Mouse (Mus musculus) hindbrain, embryonic 16.5 days (tissue): ENCODE data around the gene Socs3. TPM values are rescaled to one million over a fixed set of nuclear protein-coding genes. Genes with fewer than 3 reads are reported as not detected.

Experiments used
- ATAC-seq: fragments of 200-750 bp; cut with Nextera tagmentation; 2 replicates; pipeline ENCODE4 v1.8.0; 2017; ENCODE audit warnings: moderate TSS enrichment, moderate library complexity
- H3K27ac ChIP-seq: fragments of 300-500 bp; sonication (generic); 2 replicates; pipeline ENCODE4 v1.5.1; 2014; ENCODE audit warnings: low read depth, mild to moderate bottlenecking, control low read depth, low read length, moderate library complexity
- H3K27me3 ChIP-seq: fragments of 300-500 bp; sonication (generic); replicated peaks from 2 replicates; pipeline ENCODE4 v1.6.1; 2014; ENCODE audit warnings: low read length; ENCODE audit not compliant: control insufficient read depth, insufficient read depth
- H3K36me3 ChIP-seq: fragments of 300-500 bp; sonication (generic); 2 replicates; pipeline ENCODE4 v1.6.1; 2014; ENCODE audit warnings: mild to moderate bottlenecking, low read length, moderate library complexity, mixed read lengths; ENCODE audit not compliant: control insufficient read depth, insufficient read depth
- H3K4me1 ChIP-seq: fragments of 300-500 bp; sonication (generic); 2 replicates; pipeline ENCODE4 v1.6.1; 2014; ENCODE audit warnings: low read depth, low read length; ENCODE audit not compliant: control insufficient read depth, insufficient read depth
- H3K4me2 ChIP-seq: fragments of 300-500 bp; sonication (generic); 2 replicates; pipeline ENCODE4 v1.6.1; 2014; ENCODE audit warnings: mild to moderate bottlenecking, low read length, control low read depth, moderate library complexity
- H3K4me3 ChIP-seq: fragments of 300-500 bp; sonication (generic); 2 replicates; pipeline ENCODE4 v1.5.1; 2014; ENCODE audit warnings: mild to moderate bottlenecking, low read length, control low read depth, moderate library complexity
- H3K9ac ChIP-seq: fragments of 300-500 bp; sonication (generic); 2 replicates; pipeline ENCODE4 v1.6.1; 2014; ENCODE audit warnings: low read depth, mild to moderate bottlenecking, control low read depth, low read length, moderate library complexity
- H3K9me3 ChIP-seq: fragments of 300-500 bp; sonication (generic); 2 replicates; pipeline ENCODE4 v1.6.1; 2014; ENCODE audit warnings: mild to moderate bottlenecking, low read length, moderate library complexity; ENCODE audit not compliant: control insufficient read depth
- WGBS: fragments of 180-500 bp; shearing (Covaris S2); extraction: QIAGEN DNeasy Blood & Tissue Kit; methylation state at CpG from one replicate; pipeline ENCODE4 v1.1.7; 2014; 5-methylcytosine and 5-hydroxymethylcytosine counted together
- polyA plus RNA-seq: library from polyadenylated mRNA; unstranded; fragments of >200 nt; fragmentation: Nextera tagmentation; extraction: Ambion mirVana; gene quantifications from 2 replicates; pipeline ENCODE4 v1.2.1, GENCODE M21; 2015

The Socs3 gene
- polyA plus RNA-seq, 1 experiment from 2014 or later, result 7.5 TPM

GRCm38 (mm10) chr11:117997085-117997484 is 27.2 kb upstream of the Socs3 start:
- no peak overlapping the region for H3K4me2 ChIP-seq
- no peak overlapping the region for H3K4me3 ChIP-seq
- 93% methylated on average over 2 of the region's 2 CpGs for WGBS
- no peak overlapping the region for H3K9ac ChIP-seq
- no peaks in the 10 kb centered on the region for H3K9me3 ChIP-seq
- no peak for ATAC-seq
- no peak overlapping the region for H3K27ac ChIP-seq
- peaks cover 3% of the 10 kb centered on the region; the same call in 1 of the 2 replicates for H3K36me3 ChIP-seq
- H3K4me1 ChIP-seq, result peaks cover 20% of the 10 kb centered on the region
- no peaks in the 10 kb centered on the region for H3K27me3 ChIP-seq

DNA sequence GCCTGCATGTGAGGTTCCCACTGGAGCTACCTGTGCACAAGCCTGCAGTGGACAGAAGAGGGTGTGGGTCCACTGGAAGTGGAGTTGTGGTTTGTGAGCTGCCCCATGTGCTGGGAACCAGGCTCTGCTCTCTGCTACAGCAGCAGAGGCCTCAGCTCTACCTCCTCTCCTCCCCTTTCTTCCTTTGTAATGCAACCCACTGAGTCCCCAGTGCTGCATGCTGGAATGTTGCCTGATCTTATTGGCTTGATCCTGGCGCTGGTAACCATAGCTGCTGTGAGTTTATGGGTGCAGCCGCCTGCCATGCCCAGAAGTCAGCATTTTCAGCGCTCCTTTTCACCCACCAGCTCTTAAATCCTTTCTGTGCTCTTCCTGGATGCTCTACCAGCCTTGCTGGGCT is 26.2 kb upstream of the Socs3 start:
- ATAC-seq, result no peak
- H3K4me1 ChIP-seq, result peaks cover 22% of the 10 kb centered on the region
- no peaks in the 10 kb centered on the region for H3K36me3 ChIP-seq
- H3K9ac ChIP-seq, result no peak overlapping the region; the same call in 1 of the 2 replicates
- H3K4me3 ChIP-seq, result no peak overlapping the region
- 28% methylated on average over 3 of the region's 3 CpGs for WGBS
- H3K4me2 ChIP-seq, result no peak overlapping the region
- H3K27ac ChIP-seq, result peak overlapping the region; percentile 34; the same call in 1 of the 2 replicates
- no peaks in the 10 kb centered on the region for H3K27me3 ChIP-seq
- no peaks in the 10 kb centered on the region for H3K9me3 ChIP-seq

GRCm38 (mm10) chr11:117995661-117996060 is 25.8 kb upstream of the Socs3 start:
- no peak for ATAC-seq
- Histone ChIP-seq H3K27ac (peak overlapping the region; percentile 34; the same call in 1 of the 2 replicates), H3K4me2 (no peak overlapping the region), H3K4me1 (peaks cover 22% of the 10 kb centered on the region), H3K9ac (no peak overlapping the region), H3K27me3 (no peaks in the 10 kb centered on the region), H3K9me3 (no peaks in the 10 kb centered on the region), H3K36me3 (no peaks in the 10 kb centered on the region), H3K4me3 (no peak overlapping the region)
- WGBS, result 62% methylated on average over 3 of the region's 3 CpGs

DNA sequence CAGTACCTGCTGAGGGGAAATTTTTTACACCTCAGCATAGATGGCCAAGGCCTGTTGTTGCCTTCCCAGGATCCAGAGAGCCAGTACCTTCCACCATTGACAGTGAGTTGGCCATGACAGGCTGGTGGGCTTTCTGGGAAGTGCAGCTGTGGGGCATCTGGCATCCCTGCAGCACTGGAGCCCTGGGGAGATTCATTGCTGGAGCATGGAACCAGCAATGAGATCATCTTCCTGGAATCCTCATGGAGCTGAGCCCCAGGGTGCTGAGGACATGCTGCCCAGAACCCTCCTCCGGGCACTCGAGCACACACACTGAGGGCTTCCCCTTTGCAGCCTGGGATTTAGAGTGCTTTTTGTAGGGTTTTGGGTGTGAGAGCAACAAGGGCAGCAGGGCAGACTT is 25.4 kb upstream of the Socs3 start:
- WGBS, result 46% methylated on average over 2 of the region's 2 CpGs
- no peak overlapping the region for H3K4me2 ChIP-seq
- H3K27ac ChIP-seq, result no peak overlapping the region
- no peak overlapping the region for H3K4me3 ChIP-seq
- no peaks in the 10 kb centered on the region for H3K9me3 ChIP-seq
- no peak for ATAC-seq
- no peaks in the 10 kb centered on the region for H3K27me3 ChIP-seq
- H3K4me1 ChIP-seq, result peaks cover 26% of the 10 kb centered on the region
- H3K36me3 ChIP-seq, result no peaks in the 10 kb centered on the region
- H3K9ac ChIP-seq, result no peak overlapping the region

DNA sequence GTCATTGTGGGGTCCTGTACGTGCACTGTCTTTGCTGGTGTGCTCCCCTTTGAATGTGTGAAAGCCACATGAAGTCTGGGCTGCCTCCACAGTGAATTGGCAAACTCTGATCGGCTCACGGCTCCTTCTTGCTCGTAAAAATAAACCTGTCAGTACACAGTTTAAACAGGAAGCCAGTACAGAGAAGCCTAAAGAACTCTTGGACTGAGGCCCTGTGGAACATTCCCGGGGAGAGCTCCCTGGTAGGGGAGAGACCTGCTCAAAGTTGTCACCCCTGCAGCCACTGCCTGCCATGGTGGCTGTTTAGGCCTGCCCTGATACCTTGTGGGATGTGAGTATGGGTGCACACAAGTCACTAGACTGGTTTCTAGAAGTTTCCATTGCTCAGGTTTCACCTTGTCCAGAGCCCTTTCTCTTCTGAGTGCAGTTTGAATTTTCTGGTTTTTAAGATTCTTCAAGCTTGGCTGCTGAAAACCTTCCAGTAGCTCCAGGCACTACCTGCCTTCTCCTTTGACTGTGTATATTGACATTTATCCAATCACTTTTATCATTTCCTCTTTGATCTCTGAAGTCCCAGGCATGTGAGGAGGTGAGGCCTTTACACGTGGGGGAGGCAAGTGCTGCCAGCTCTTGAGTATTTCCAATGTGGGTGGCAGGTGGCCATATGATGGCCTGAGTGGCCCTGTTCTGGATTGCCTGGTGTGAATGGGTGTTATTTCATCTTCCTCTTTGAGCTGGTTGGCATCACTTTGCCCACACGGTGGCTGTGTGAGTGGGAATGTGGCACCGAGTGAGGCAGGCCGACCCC is 24.6 kb upstream of the Socs3 start:
- Histone ChIP-seq H3K36me3 (no peaks in the 10 kb centered on the region), H3K27ac (0 out of 2 replicates have a peak overlapping the region, but pooled peaks have one; percentile 39), H3K9me3 (no peaks in the 10 kb centered on the region), H3K27me3 (no peaks in the 10 kb centered on the region), H3K4me2 (no peak overlapping the region), H3K9ac (peak overlapping the region; percentile 9; the same call in 1 of the 2 replicates), H3K4me3 (no peak overlapping the region), H3K4me1 (peaks cover 34% of the 10 kb centered on the region)
- 67% methylated on average over 9 of the region's 9 CpGs for WGBS
- ATAC-seq, result no peak

DNA sequence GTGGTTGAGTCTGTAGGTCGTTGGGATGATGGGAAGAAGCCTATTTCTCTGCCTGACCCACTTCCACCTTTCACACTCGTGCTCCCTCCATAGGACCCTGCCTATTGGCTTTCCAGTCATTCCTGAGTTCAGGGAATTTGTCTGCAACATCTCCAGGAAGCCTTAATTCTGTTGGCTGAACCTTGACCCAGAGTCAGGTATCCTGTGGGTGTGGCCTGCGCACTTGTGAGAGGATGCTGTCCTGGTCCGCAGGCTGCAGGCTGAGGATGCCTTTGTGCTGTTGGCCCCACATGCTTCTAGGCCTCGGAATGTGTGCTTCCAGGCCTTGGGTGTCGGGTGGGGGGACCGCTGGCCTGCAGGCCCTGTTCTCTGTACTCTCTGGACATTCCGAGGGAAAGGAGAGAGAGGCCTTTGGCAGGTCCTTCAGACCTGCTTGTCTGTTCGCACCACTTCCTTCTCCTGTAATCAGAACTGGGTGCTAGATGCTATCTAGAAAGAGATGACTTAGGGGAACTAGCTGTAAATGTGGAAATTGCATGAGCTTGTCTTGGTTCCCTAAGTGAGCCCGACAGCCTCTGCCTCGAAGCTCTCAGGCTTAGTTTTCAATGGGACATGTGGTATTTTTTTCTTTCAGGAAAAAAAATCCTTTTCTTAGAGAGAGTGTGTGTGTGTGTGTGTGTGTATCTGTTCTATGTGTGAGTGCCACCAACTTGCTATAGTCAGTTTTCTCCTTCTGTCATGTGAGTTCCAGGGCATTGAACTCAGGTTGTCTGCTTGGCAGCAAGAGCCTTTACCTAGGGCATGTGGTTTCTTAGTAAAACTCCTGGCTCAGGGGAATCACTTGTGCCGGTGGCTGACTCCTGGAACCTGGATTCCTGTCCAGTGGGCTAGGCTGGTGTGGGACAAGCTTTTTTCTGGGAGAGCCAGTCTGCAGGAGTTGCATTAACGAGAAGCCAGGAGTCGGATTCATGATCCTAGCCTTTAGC is 23.6 kb upstream of the Socs3 start:
- Histone ChIP-seq H3K4me1 (peaks cover 36% of the 10 kb centered on the region), H3K4me2 (no peak overlapping the region), H3K4me3 (no peak overlapping the region), H3K9ac (peak overlapping the region; percentile 9; the same call in 1 of the 2 replicates), H3K36me3 (no peaks in the 10 kb centered on the region), H3K27ac (0 out of 2 replicates have a peak overlapping the region, but pooled peaks have one; percentile 39), H3K27me3 (no peaks in the 10 kb centered on the region), H3K9me3 (no peaks in the 10 kb centered on the region)
- 84% methylated on average over 14 of the region's 14 CpGs for WGBS
- ATAC-seq, result no peak

DNA sequence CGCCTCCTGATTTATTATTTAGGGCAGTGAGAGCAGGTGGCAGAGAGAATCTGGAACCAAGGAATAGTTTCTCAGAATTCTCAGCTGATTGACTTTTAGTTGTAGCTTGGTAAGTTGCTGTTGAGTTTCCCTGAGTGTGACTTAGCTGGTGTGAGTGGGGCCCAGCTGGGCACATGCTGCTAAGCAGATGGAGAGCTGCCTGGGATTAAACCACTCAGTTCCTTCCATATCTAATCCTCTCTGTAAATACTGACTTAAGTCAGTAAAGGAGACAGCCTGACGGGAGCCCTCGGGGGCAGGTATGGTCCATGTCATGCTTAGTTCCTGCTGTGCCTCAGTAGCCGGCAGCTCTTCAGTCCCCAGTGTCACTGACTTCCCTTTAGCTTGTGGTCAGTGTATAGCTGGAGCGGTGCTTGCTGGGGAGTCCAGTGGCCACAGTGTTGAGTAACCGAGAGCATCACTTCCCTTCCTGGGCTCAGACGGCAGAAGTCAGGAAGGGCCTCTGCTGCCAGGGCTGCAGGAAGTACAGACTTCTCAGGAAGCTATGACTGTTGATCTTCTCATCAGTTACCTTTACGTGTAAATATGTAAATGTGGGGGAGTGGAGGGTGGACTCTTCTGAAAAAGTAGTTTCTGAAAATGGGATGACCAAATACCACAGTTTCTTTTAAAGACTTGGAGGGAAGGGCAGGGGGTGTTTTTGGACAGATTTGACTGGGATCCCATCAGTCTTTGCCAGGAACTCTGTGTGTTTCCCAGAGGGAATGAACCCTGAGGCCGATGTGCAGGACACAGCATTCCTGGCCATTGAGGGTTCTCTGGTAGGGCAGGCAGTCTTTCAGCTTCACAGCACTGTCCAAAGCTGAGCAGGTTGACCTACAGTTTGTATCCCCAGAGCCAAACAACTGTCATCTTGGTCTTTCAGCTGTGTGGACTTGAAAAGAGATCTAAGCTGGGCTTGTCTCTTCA is 21.9 kb upstream of the Socs3 start:
- ATAC-seq, result no peak
- H3K9ac ChIP-seq, result no peak overlapping the region
- H3K4me2 ChIP-seq, result no peak overlapping the region
- WGBS, result 69% methylated on average over 9 of the region's 9 CpGs
- no peak overlapping the region for H3K27ac ChIP-seq
- no peaks in the 10 kb centered on the region for H3K36me3 ChIP-seq
- peaks cover 48% of the 10 kb centered on the region for H3K4me1 ChIP-seq
- H3K4me3 ChIP-seq, result no peak overlapping the region
- H3K9me3 ChIP-seq, result no peaks in the 10 kb centered on the region
- H3K27me3 ChIP-seq, result no peaks in the 10 kb centered on the region

GRCm38 (mm10) chr11:117989926-117990325 is 20.1 kb upstream of the Socs3 start:
- Histone ChIP-seq H3K4me2 (no peak overlapping the region), H3K36me3 (no peaks in the 10 kb centered on the region), H3K9ac (no peak overlapping the region), H3K27me3 (no peaks in the 10 kb centered on the region), H3K9me3 (no peaks in the 10 kb centered on the region), H3K4me1 (peaks cover 46% of the 10 kb centered on the region), H3K4me3 (no peak overlapping the region), H3K27ac (no peak overlapping the region)
- 44% methylated on average over 10 of the region's 10 CpGs for WGBS
- no peak for ATAC-seq
